Mouse (Mus musculus): ENCODE data around the gene Olfr12.

DNA sequence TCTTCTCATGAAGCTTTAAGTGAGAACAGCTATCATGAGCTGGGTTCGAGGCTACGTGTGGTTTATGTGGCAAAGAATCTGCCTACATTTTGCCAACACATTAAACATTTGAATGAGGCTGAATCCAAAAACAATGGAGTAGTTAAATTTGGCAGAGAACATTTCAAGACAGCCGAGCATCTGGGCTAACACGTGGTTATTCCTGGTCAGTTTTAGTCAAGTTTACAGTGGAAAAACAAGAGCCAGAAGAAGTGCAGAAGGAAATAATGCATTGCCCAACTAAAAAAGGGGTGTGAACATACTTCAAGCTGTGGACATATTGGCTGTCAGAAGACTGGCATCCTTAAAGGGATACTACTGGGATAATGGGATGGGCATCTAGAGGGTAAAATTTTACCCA lies 53.7 kb downstream of the Olfr12 start:
- TF ChIP-seq CTCF (conservative IDR thresholded peaks at IDR 0.05; ENCODE audit: insufficient read depth, insufficient read length, low read depth, low read length) = no peak
- TF ChIP-seq POLR2A (IDR thresholded peaks at IDR 0.05; ENCODE audit: low read depth, low read length) = no peak

Data from kidney, adult 2 months (tissue).